Mouse (Mus musculus) megakaryocyte-erythroid progenitor cell, adult 5-6 weeks (primary cell): ENCODE data around the gene Wwox. TPM values are rescaled to one million over a fixed set of nuclear protein-coding genes. Genes with fewer than 3 reads are reported as not detected.

ENCODE experiments used
- ATAC-seq: replicated peaks from 2 replicates; pipeline ENCODE4 v1.8.0; 2016; ENCODE audit warnings: mild to moderate bottlenecking, inconsistent platforms; ENCODE audit not compliant: severe bottlenecking, poor library complexity, low FRiP score, low TSS enrichment
- total RNA-seq, 2 experiments: library from RNA; stranded (forward) in 1 of 2; stranded (reverse) in 1 of 2; fragments of 200-1000, 215-1000 nt in 1 of 2; fragments of >200 nt in 1 of 2; fragmentation: Nextera tagmentation in 1 of 2; gene quantifications; 2 replicates each; pipeline ENCODE4 v1.2.3; 2014 to 2017

Wwox gene
- total RNA-seq, 2 experiments from 2014 or later = 8.5 to 28.7 TPM

DNA sequence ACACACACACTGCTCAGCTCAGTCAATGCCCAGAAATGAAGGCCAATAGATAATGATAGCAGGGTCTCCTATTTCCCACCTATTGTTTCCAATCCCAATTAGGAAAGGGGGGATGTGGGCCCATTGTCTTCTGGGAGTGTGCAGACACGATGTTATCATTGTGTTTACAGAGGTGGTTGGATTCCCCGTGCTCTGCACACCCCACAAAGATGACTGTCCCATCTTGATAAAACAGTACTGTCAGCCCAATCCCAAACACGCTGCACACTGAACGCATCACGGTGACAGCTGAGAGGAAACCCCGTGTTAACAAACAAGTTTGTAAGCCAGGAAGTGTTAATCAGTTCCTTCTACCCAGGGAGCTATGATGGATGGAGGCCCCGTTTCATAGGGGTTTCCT, 650.3 kb downstream of the Wwox start:
- ATAC-seq = no peak

DNA sequence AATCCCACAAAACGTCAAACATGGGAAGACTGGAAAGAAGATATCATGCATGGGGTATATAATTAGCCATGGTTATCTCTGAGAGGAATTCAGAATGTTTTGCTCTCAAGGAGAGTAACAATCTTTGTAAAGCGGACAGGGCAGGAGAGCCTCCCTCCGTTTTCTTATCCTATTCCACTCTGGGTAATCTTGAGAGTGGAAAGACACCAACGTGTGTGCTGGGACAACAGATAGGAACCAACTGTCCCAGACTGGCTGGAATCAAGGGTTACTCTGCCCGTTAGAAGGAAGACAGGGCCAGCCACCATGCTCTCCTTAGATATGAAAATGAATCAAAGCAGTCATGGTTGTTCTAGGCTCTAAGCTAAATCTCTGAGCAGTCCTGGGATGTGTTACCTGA, 650.7 kb downstream of the Wwox start:
- ATAC-seq = no peak

DNA sequence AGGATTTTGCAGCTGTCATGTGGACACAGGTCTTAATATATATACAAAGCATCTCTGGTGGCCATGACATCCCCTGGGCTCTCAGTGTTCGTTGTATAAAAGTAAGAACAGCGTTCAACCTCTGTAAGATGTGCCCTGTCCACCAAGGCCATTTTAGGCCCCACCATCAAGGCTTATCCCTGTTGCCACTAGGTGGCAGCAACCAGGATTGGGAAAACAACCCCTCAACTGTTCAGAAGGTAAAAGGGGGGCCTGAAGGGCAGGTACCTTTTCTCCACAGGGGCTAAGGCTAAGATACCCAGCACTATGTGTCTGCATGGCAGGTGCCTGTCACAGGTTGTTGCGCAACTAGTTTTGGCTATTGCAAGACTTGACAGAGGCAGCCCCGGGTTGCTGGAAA, 656.1 kb downstream of the Wwox start:
- 0 out of 2 replicates have a peak, but pooled peaks have one; percentile 41 for ATAC-seq

DNA sequence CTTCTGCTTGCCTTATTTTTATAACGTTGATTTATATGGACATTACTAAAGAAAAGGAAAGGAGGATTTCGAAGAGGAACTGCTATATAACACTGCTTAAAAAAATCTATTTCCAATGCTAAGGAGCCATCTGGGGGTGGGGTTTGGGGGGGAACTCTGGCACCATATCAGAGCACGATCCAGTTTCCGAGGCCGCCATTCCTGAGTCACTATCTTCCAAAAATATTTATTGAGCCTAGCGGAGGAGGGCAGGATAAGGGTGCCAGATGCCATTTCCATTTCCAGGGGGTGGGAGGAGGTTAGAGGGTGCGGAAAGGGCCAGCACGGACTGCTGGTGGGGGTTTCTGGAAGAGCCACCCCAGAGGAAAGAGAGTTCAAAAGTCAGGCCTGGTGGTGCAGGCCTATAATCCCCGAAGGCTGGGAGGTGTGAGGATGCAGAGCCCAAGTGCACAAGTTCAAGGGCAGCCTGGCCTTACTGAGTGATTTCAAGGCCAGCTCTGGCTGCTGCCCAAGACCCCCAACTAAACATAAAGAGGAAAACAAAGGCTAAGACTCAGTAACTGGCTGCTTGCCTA, 658.6 kb downstream of the Wwox start:
- no peak for ATAC-seq

DNA sequence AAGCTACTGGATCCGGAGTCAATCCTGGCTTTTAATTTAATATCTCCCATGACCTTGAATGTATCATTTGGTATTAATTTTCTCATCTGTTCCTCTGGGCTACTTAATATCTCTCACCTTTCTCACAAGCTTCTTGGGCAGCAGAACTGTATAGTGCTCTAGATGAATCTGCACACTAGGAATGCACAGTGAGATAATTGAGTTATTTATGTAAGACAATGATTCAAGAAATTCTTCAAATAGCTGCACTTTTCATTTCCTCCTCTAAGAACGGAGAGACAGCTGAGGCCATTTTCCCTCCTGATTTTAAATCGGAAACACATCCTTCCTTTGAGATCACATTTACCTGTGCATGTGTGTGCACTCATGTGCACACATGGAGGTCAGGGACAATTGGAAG, 669.9 kb downstream of the Wwox start:
- ATAC-seq = no peak

DNA sequence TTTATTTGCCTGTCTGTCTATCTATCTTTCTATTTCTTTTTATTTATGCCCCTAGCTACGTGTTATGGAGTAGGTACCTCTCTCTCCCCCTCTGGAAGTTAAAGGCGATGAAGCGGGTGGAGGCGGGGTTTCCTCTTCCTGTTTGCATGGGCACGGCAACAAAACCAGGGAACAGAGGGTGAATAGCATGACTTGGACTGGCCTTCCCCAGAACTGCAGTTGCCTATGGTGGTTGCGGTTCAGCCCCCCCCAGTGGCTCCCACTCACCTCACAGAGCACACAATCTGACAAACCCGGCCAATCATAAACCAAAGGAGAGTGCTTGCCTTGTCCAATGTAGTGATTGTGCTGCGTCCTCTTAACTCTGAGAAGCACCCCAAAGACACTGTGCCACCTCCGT, 671.0 kb downstream of the Wwox start:
- ATAC-seq = 0 out of 2 replicates have a peak, but pooled peaks have one; percentile 44

DNA sequence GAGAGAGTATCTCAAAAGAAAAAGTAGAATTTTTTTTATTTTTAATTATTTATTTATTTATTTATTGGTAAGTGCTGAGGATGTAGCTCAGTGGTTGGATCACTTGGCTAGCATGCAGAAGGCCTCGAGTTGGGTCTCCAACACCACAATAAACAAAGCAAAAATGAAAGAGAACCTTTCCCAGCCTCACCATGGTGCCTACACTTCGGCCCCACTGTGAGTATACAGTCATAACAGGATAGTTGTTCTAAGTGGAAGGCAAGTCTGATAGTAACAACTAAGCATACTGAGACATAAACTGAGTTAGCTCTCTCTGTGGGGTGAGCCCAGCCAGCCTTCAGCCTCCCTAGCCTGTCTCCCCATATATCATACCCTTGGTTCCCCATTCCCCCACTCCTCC, 672.6 kb downstream of the Wwox start:
- no peak for ATAC-seq

DNA sequence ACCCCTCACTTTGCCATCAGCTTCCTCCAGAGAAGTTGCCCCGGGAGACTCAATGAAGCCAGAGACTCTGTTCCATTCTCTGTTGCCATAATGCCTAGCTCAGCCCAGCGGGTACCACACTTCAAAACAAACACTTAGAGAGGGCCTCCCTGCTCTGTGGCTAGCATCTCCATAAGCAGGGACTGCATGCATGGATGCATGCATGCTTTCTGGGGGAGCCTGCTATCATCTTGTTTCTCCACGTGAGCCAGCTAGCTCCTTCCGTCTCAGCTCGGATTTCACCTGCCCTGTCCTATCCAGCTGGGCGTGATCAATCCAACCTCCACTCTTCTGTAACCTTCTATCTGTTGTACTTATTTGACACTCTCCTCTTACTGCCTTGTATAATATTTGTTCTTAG, 675.0 kb downstream of the Wwox start:
- no peak for ATAC-seq

DNA sequence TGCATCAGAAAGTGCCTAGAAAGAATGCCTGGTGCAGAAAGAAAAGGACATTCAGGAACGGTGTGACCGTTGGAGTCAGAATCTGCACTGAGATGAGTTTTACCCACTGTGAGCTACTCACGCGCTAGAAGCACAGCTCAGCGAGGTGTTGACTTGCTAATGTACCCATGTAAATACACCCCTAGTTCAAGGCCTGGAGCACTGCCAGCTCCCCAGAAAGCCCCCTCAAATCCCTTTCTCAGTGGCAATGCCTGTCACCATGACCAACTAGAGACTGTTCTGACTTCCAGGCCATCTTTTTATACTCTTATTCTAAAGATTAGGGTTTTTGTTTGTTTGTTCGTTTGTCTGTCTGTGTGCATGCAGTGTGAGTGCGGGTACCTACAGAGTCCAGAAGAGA, 686.6 kb downstream of the Wwox start:
- no peak for ATAC-seq

DNA sequence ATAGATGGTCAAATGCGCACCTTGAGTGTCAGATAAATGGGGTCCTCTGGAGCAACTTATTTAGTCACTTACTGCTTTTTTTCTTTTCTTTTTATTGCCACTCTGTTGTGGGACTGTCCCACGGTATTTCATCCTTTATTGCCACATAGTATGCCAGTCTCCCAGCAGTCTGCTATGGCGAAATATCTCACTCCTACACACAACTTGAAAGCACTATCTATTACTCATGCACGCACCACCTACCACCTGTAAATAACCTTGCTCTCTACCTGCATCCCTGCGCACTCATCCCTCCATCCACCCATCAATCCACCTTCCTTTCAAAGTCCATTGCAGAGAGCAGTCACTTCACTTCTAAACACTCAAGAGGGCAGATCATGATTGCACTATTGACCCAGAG, 687.2 kb downstream of the Wwox start:
- no peak for ATAC-seq

DNA sequence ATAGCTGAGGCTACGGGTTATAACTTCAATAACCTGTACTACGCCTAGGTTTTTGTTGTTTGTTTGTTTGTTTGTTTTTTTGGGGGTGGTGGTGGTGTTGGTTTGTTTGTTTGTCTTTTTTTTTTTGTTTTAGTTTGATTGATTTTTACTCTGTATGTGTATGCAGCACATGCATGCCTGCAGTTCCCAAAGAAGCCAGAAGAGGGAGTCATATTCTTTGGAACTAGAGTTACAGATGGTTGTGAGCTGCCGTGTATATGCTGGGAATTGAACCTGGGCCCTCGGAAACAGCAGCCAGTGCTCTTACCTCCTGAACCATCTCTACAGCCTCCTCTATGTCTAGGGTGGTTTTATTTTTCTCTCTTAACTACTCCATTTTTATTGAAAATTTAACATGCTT, 689.9 kb downstream of the Wwox start:
- ATAC-seq = no peak

DNA sequence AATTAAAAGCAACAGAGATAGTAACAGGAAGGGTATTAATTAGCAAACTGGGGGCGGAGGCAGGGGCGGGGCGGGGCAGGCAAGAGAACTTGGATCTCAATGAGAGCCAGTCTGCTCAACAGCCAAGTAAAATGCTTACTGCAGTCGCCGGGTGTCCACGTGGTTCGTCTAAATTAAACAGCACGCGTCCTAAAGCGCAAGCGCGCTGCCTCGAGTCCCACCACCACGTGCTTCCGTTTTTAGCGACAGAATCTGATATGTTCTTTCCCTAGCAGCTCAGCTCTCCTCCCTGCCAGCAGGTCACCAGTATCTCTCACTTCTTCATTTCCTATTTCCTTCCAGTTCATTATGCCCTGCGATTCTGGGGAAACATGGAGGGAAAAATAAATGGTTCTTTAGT, 693.7 kb downstream of the Wwox start:
- no peak for ATAC-seq

DNA sequence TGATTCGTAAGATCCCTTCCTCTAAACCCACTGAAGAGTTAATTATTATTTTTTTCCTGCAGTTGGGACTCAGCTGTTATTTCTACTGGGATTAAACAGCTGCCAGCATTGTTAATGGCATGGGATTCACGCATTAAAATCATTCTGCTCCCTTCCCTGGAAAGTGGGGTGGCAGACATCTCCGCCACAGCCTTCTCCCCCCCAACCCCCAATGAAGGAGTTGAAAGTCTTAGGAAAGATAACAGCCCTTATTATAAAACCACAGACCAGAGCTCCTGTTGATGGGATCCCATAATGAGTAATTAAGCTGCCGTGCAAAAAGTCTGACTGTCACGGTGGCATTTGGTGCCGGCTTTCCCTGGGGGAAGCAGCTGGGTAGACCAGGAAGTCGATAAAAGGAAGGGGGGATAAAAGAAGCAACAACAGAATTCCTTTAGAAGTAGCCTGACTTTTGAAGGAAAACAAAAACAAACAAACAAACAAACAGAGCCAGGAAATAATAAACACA, 694.3 kb downstream of the Wwox start:
- ATAC-seq = no peak

DNA sequence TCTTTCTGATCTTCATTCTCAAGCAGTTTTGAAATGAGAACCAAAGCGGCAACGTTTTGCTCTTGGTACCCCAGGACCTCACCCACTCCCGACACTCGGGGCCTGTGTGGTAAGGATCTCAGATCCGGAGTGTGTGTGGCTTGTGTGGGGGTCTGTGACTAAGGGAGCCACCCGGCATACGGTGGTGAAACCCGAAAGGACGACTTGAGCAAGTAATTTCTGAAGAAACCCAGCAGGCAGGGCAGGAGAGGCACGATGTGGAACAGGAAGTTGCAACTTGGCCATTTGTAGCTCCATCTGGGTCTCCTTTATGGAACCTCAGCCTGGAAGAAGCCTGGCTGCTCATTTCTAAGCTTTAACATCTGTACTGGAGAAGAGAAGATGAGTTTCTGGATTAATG, 697.4 kb downstream of the Wwox start:
- ATAC-seq = no peak

DNA sequence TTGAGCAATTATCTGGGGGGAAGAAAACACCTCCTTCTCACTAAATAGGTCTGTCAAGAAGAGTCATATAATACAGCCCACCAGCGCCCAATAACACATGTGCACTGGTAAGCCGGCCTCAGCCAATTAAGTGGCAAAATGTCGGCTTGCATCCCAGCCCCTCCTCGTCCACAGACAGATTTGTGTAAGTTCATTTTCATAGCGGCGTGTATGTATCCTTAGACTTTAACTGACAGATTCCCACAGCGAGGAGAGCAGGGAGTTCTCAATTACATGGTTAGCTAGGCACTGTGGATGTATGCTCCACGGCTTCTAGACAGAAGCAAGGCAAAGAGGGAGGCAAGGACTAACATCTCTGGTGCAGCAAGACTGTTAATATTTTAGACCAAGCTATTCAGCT, 702.2 kb downstream of the Wwox start:
- no peak for ATAC-seq

DNA sequence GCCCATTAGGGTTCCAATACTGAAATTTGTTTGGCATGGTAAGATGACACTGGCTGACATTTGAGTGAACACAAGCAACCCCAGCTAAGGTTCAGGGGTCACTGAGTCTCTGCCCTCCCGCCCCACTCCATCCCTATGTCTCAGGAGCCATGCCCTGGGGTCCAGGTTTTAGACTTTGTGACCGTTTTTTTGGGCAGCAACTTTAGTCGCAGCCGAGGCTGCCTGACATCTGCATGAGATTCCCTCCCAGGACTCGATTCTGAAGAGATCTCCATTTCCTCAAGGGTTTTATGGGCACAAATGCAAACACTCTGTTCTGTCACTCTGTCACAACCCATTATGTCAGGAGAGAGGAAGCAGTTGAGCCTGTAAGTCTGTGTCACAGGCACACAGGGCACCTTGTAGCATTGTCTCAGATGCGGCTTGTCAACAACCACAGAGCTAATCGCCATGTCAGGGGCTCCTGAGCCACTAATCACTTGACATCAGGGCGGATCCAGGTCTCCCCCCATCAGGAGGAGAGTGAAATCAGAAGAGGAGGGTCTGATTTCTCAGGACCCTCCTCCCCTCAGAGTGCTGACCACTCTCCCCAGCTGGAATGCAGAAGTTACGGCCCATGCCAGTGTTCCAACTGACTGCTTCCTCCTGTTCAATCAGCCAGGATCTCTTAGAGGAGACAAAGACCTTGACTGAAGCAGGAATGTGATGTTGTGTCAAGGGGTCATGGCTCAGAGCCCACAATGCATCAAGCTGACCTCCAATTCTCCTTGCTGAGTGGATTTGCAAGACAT, 704.3 kb downstream of the Wwox start:
- no peak for ATAC-seq

DNA sequence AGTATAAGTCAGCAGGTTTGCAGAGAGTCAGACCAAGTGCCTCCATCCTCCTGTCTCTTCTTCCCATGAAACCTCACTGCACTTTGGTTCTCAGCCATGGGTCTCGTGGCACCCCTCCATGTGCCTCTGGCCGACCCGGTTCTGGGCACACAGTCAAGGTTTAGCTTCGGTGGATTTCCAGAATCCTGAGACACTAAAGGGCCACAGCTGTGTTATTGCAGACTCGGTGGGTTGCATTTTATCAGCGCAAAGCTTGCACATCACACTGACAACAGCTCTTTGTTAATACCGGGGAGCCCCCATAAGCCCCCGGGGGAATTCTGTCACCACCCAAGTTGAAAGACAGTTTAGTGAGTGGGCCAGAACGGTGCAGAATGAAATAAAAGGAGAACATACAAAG, 707.6 kb downstream of the Wwox start:
- ATAC-seq = no peak

DNA sequence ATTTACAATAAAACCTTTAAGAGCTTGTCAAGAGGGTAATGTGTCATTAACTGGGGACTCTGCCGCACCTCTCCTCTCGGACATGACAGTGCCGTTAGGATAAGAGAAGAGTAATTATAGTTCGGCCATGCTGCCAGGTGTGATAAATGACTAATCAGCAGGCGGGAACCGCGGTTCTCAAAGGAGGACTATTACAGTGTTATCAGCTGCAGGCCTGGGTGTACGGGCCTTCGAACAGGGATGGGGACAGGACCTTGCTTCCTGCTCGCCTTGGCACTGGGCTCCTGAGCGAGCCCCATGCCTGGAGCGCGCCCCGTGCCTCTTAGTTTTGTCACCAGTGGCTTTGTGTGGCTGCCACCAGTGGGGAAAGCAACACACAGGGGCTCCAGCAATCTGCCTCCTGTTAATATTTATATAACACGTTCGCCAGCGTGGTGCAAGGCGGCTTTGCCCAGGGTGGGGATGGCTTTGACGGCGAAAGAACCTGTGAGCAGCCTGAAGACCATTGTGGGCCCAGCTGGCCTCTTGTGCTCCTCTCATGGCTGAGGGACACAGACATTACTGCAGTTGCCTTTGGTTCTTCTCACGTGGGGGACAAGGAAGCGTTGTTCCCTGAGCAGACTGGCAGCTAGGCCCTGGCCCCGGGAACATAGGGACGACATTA, 711.1 kb downstream of the Wwox start:
- peak; percentile 63 for ATAC-seq

DNA sequence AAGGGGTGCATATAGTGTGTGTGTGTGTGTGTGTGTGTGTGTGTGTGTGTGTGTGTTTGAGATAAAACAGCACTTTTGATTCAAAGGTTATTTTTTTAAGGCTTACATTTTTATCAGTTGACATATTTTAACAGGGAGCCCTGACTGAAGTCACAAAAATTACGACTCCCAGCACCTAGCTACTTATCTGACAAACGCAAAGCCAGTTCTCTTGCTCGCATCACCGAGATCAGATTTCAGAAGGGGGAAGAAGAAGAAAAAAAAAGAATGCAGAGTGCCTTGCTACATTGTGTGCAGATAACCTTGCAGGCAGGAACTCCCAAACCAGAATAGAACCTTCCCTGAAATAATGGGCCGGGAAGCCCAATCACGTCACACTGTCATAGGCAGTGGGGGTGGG, 712.0 kb downstream of the Wwox start:
- ATAC-seq = peak; percentile 69

DNA sequence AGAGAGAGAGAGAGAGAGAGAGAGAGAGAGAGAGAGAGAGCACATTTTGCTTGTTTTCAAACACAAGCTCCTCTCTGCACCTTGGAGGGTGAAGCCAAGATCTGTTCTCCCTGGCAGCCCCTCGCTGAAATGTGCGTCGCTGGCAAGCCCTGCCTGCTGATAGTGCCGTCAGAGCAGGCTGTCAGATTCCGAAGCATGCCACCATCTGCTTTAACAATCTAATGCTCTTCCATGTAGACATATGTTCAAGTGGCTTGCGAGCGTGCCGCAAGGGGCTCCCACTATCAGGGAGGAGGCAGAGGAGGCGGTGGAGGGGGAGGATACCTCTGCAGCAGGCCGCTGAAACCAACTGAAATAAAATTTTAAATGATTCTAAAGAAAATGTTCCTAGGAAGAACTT, 714.6 kb downstream of the Wwox start:
- no peak for ATAC-seq

DNA sequence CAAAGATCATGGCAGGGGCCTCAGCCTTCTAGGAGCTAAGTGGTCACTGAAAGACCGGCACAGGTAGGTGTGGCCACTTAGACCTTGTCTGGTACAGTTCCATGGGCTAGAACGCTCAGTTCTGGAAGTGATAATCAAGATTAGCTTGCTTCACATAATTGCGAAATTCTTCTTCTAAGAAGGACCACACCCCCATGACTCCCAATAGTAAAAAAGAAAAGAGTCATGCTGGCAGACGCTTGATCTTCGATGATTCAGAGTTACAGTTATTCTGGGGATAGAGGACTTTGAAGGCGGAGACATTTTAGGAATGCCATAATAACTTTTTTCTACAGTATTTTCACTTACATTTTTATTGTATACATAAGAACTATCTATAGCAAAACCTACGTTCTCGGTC, 716.7 kb downstream of the Wwox start:
- ATAC-seq = no peak
